Mouse (Mus musculus): ENCODE results near the gene Mrpl45.
"Not testable (repeated sequence)": the region's sequence is repeated elsewhere in the genome, so short reads cannot be mapped to it uniquely, and the experiment has no call there.

Mrpl45 gene

DNA sequence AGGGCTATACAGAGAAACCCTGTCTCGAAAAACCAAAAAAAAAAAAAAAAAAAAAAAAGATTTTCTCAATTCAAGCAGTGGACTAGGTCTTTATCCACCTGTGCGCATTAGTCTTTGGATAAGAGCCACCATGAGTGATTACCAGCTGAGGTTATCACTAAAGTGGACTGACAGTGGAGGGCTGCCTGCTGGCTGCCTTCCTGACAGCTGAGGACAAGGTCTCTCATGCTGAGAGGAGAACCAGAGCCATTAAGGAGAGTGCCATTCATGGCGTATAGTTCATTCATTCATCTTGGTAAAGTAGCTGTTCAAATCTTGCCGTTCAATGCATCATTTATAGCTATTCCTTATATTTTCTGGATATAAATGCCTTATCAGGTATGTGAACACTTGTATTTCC is 19.0 kb upstream of the Mrpl45 start:
- DNase-seq (ENCODE audit: low read depth, low spot score) = no peak

DNA sequence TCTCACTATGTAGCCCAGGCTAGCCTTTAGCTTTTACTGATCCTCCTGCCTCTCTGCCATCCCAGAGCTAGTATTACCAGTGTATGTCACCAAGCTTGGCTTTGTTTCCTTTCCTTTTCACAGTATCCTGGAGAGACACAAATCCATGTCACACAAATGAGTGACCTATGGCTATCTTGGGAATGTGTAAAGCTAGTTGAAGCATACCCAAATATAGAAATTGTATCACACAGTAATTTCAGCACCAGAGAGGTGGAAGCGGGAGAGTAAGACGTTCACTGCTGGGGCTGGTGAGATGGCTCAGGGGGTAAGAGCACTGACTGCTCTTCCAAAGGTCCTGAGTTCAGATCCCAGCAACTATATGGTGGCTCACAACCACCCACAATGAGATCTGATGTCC is 15.6 kb upstream of the Mrpl45 start:
- DNase-seq (ENCODE audit: low read depth, low spot score) = no peak

DNA sequence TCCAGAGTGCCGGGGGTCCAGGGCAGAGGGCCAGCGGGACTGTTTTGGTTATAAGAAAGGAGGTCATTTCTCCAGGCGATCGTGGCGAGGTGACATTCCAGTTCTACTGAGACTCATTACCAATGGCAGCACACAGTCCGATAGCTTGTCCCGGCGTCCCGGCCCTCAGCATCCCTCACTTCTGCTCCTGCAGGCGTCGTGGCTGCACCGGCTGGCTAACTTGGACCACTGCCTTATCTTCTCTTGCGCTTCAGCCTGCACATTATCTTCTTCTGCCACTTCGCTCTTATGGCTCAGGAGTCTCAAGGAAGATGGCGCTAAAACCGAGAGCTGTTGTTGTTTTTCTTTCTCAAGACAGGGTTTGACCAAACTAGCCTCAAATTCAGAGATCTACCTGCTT is 14.1 kb upstream of the Mrpl45 start:
- DNase-seq (ENCODE audit: low read depth, low spot score) = no peak

DNA sequence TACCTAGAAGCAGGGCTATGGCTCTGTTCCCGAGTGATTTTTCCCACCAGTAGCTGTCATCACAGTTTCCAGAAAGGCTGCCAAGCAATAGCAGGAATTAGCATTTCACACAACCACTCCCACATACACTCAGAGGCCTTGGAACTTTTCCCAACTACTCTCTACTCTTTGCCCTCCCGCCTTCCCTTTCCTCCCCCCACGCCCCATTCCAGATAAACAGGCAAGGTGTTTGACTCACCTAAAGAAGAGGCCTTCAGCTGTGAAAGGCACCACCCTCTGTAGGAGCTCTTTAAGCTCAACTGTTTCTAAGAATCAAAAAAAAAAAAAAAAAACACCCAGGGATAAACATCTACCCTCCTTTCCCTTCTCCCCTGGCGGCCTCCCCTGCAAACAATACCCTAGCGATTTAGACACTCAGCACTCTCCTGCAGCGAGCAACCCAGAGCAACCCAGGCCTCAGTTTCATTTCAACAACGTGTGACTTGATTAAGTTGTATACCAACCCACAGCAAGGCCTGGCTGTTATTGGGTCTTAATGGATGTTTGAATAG is 13.2 kb upstream of the Mrpl45 start:
- DNase-seq (ENCODE audit: low read depth, low spot score) = peak; percentile 66

DNA sequence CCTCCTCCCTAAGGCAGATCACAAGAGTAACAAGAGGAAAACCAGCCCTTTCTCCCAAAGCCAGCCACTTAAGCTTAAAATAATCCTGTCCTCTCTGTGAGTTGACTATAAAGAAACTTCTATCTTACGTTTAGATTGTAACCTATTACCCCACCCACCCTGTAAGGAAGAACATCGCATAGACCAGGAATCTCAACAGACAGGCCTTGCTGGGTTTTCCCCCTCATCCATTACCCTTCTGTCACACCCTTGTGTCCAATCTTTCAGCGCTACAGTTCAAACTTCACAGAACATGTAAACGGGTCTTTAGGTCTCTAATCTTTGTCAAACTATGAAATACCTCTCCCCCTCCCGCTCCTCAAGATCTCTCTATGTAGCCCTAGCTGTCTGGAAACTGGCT is 10.9 kb upstream of the Mrpl45 start:
- no peak for DNase-seq (ENCODE audit: low read depth, low spot score)

DNA sequence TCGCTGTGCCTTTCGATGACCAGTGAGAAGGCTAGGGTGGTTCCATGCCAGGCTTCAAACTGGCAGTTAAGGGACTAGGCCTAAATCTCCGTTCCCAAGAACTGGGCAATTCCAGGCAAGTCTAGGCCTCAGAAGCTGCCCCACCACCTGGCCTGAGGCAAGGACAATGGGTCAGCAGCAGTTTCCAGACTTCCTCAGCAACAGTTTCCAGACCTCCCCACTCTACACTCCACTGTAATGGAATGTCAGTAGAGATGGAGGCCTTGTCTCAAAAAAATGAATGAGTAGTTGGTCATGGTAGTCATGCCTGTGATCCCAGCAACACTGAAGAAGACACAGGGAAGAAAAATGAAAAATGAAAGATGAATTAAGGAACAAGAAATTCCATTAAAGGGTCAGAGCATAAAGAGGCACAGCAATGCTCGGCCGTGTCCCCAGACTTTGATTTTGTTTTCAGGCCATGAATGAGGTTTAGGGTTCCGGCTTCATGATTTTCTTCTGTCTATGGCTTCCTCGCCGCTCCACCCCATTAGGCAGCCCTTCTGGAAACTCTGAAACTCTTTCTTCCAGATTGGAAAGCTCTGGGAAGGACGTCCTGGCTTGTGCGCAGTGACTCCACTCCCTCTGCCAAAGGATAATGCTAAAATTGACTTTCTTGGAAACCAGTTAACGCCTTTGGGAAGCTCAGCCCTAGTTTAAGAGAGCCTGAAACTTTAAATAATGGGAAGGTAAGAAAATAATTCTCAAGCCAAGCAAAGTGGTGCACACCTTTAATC is 8.0 kb upstream of the Mrpl45 start:
- no peak for DNase-seq (ENCODE audit: low read depth, low spot score)

DNA sequence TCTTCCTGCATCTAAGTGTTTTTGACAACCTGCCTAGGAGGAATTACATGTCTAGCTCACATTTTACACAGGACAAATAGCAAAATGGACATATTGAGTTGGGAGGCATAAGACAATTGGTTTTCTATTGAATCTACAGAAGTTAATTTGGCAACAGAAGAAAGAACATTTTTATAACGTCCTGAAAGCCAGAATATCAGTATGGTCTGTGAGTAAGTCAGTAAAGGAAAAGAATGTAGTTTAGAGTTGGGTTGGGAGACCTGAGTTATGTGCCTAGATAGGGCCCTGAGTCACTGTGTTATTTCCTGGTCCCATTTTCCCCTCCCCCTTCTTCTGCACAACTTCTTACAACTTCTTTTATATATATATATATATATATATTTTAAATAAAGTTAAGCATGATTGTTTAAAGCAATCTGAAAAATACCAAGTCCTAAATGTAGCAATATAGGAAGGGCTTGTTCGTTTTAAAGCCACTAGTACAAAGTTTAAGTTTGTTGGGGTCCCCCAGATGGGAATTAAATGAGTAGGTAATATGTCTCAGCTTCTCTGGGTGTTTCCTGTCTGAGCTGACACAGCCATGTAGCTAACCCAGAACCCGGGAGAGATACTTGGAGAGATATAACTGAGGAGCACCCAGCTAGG is 6.6 kb upstream of the Mrpl45 start:
- no peak for DNase-seq (ENCODE audit: low read depth, low spot score)

DNA sequence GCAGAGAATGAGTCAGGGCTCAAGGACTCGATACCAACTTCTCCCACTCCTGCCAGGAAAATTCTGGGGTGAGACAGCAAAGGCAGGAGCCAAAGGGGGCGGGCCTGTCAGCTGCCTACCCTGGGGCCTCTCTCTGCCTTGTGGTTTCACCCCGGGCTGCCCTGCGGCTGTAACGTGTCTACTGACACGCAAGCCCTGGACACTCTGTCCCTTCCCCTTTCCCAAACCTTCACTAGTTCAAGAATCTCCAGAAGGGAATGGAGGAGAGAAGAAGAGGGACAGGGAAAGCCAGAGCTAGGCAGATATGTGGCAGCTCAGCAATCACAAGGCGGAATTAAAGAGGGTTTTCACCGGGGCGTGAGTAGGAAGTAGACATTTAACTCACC is 6.1 kb upstream of the Mrpl45 start:
- peak; percentile 74 for DNase-seq (ENCODE audit: low read depth, low spot score)

DNA sequence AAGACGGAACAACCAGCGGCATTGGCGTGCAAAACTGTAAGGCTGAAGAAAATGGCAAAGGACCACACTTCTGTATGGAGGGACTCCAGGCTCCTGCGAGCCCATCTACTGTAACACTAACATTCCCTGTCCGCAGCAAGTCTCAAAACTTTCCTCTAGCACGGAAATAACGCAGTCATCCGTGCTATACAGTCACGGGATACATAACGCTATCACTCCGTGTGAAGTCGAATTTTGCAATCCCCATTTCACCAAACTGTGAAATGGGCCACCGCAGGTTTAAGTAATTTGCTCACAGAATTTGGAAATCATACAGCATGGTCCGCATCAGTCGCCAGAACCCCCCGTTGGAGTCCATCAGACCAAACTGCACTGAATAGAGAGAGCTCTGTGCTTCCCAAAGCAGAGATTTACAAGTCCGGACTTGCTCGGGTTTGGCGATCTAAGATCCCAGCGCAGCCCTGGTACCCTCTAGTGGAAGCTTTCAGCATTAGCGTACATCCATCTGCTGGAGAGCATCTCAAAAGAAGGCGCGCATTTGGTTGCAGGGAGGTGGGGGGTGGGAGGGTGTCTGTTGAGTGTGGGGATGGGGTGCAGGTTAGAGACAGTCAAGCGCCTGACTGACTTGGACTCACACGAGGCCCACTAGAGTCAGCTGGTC is 5.5 kb upstream of the Mrpl45 start:
- DNase-seq (ENCODE audit: low read depth, low spot score) = peak; percentile 96

DNA sequence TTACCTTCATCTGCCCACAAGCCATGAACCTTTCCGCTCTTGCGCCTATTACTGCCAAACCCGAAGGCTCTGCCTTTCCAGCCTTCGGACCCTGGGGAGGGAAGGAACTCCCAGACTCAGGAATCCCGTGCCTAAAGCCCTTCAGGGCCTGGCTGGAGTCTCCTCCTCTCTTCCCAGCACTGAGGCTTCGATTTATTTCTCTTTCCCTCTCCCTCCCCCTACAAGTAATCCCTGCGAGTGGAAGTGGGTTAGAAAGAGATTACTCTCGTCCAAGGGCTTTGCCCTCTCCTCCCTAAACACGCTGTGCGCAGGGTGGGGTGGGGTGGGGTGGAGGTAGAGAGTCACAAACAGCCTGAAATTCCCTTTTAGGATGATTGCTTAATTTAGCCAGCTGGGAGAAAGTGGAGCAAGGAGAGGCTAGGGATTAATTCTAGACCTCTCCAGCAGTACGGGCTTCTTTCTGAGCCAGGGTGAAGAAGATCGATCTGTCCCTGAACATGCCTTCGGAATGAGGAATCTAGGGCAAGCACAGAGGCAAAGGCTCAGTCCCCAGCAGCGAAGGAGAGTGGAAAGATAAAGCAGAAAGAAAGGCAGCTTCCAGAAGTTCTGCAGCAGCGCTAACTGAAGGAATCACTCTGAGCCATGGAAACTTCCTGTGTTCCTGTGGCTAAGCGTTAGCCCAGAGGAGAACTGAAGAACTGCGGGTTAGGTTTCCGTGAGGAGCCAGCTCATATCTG is 4.5 kb upstream of the Mrpl45 start:
- DNase-seq (ENCODE audit: low read depth, low spot score) = peak; percentile 75

DNA sequence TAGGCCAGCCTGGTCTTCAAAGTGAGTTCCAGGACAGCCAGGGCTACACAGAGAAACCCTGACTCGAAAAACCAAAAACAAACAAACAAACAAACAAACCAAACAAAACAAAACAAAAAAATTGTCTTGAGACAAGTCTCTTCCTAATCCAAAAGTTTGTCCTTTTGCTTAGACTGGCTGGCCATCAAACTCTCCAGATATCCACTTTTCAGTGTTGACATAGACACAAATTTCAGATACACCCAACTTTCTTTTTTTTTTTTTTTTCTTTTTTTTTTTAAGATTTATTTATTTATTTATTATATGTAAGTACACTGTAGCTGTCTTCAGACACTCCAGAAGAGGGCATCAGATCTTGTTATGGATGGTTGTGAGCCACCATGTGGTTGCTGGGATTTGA is 2.6 kb upstream of the Mrpl45 start:
- not testable (repeated sequence) for DNase-seq (ENCODE audit: low read depth, low spot score)

DNA sequence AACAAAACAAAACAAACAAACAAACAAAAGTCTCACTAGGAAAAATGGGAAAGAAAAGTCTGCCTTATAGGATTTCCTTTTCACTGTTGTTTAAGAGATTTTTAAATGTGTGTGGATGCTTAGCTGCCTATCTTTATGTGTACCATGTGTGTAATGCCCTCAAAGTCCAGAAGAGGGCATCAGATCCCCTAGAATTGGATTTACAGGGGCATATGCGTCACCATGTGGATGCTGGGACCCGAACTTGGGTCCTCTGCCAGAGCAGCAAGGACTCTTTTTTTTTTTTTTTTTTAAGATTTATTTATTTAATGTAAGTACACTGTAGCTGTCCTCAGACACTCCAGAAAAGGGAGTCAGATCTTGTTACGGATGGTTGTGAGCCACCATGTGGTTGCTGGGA is 1.4 kb upstream of the Mrpl45 start:
- DNase-seq (ENCODE audit: low read depth, low spot score) = peak; percentile 90

DNA sequence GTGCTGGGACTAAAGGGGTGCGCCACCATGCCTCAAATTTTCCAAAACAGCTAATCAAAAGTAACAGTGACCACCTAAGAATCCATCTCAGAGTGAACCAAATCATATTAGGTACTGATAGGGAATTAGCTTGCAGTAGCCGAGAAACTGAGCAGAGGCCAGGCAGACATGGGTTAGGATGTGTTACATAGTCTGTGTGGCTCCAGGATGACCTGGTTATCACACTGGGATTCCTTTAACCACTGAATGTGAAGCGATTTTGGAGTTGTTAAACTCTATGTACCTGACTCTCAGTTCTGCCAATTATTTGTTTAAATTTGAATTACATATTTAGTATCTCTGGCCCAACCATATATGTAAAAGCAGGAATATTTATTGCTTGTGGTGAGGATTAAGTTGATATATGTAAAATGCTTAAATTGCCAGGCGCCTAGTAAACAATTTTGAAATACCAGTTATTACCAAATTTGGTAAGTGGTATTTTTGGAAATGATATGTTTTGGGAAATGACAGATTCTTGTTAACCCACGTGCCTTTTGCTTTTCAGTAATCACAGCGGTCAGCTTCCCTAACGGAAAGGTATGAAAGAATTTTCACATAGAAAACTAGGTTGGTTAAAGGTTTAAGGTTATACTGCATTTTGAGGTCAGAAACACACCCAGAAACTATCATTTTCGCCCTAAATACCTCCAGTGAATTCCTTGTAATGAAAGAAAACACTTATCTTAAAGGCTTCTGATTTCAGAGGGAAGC is 589 bp upstream of the Mrpl45 start:
- DNase-seq (ENCODE audit: low read depth, low spot score) = no peak

DNA sequence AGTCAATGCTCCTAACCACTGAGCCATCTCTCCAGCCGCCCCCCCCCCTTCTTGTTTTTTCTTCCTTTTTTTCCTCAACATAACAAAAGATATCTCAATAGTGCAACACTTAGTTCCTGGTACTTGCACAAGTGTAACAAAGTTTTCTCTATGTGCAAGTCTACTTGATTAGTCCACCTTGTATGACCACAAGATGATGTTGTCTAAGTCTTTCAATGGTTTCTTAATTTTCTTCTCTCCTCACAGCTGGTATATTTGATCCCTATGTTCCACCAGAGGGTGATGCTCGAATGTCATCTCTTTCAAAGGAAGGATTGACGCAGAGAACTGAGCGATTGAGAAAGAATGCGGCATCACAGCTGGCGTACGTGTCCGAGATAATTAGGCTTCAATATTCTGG is 5.7 kb downstream of the Mrpl45 start:
- no peak for DNase-seq (ENCODE audit: low read depth, low spot score)

DNA sequence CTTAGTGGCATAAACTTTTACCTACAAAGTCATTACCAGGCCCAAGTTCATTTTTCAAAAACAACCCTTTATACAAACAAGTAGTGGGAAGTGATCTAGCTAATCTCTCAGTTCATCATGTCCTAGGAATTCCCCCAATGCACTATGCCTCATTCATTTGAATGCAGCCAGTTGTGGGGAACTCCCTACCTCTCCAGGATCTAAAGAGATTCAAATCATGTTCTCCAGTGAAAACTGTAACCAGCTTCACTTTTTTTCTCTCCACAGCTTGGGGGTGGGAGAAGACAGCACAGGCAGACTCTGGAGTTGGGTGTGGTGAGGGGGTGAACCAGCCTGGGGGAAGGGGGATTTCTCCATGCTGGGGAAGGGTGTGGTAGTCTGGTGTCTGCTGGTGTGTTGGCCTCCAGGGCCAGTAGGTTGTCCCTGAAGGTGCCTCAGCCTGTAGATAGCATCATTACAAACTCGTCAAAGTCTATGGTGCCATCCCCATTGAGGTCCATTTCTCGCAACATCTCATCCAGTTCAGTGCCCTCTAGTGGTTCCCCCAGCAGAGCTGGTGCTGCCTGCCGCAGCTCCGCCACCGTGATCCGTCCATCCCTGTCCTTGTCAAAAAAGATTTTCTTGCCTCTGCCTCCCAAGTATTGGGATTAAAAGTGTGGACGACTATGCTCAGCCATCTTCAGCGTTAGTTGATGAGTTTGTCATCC is 6.5 kb downstream of the Mrpl45 start:
- DNase-seq (ENCODE audit: low read depth, low spot score) = peak; percentile 75

DNA sequence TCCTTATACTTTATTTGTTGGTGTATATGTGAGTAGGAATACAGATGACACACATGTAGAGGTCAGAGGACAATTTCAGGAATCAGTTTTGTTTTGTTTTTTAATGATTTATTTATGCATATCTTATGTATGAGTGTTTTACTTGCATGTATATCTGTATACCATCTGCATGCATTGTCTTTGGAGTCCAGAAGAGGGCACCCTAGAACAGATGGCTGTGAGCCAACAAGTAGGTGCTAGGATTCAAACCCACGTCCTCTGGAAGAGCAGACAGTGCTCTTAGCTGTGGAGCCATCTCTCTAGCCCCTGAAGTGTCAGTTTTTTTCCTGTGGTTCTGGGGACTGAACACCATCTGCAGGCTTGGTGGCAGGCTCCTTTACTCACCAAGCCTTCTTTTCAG is 9.7 kb downstream of the Mrpl45 start:
- peak; percentile 73 for DNase-seq (ENCODE audit: low read depth, low spot score)

DNA sequence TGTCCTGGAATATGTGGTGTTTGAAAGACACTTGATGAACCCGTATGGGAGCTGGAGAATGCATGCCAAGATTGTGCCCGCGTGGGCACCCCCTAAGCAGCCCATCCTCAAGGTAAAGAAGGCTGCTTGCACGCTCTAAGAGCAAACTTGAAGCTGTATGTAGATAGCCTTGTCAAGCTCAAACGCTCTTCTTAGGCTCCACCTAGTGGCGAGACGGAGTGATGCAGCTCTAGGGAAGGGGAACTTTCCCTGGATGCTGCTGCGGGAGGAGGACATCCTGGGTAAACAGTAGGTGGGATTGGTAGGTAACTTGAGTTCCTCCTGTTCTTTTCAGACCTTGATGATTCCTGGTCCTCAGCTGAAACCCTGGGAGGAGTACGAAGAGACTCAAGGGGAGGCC is 12.6 kb downstream of the Mrpl45 start:
- DNase-seq (ENCODE audit: low read depth, low spot score) = peak; percentile 89

DNA sequence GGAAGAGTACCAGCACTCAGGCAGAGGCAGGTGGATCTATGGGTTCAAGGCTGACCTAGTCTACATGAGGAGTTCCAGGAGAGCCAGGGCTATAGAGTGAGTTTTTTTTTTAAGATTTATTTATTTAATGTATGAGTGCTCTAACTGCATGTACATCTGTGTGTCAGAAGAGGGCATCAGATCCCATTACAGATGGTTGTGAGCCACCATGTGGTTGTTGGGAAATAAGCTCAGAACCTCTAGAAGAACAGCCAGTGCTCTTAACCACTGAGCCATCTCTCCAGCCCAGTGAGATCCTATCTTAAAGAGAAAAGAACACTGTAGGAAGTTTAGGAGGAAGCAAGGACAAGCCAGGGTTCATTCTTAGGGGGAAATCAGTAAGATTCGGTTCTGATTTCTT is 14.8 kb downstream of the Mrpl45 start:
- DNase-seq (ENCODE audit: low read depth, low spot score) = no peak

DNA sequence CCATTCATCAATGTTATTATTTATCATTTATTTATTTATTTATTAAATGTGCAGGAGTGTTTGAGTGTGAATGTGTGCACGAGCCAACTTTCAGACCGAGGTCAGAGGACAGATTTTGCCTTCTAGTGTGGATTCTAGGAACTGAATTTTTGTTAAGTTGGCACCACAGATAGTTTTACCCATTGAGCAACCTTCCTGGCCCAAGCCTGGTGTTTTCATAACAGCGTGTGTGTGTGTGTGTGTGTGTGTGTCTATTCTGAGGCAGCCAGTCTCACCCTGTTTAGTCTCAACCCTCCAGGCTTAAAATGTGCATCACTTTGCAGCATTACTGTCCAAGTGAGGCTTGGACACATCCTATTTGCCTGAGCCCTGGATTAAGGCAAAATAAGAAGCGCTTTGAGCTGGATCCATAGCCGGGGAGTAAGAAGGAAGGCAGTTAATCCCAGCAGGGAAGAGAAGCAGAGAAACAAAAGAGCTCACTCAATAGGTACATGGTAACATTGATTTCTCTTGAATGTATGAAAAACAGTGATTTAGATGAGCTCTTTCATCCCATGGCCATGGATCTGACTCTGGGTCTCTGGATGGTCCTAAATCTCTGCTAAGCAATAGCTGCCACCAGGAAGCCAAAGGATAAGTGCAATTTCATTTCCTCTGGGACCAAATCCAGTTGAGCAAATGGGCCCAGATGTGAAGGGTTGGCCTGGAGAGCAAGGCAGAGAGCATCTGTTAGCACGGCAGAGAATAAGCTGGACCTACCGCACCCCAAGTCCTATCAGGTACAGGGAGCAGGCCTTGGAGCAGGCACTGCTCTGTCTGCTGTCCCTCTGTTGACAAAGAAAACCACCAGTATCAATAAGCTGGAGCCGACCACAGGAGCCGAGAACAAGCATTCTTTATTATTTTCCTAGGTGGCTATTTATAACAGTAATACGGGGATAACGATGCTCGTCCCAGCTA is 16.0 kb downstream of the Mrpl45 start:
- no peak for DNase-seq (ENCODE audit: low read depth, low spot score)
